Mouse (Mus musculus): ENCODE measurements around the gene Rasgef1b. TPM values are rescaled to one million over a fixed set of nuclear protein-coding genes. Genes with fewer than 3 reads are reported as not detected.

Rasgef1b gene
- total RNA-seq, 2 experiments from 2014 or later: 12.0 to 12.3 TPM

DNA sequence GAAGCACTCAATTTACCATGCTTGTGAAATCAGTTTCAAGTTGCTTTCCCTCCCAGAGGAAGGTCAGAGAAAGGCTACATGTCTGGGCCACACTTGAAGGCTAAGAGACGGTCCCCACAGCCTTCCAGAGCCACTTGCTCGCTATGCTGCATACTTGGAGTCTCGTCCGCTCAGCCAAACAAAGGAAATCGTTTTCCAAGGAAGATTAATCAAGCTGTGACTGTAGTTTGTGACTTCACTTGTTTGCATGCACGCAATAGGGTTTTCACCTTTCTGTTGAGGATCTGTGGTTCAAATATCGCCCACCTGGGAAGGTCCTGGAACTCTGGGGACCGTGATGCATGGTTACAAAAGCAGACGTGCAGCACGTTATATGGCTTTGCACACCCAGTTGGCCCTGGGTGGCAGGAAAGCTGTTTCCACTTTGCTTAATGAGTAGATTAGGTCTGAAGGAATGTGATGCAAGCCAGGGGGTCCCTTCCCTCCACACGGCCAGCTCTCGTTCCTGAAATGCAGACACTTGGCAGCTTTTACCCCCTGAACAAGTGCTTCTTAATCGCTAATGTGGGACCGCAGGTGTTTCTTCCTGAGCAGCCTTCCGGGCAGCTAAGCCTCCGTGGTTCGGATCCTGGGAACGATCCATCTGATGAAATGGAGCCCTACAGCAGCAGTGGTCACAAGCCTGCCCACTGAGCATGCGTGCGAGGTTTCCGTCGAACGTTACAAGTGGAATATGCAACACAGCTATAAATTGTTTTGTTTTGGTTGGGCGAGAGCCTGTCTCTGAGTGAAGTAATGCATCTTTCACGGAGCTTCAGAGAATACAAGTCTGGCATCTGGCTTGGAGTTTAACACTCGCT, 537.7 kb downstream of the Rasgef1b start:
- intact Hi-C loops (cut with DNase I): no loop called here
- peak in 1 of 2 experiments; percentile 7 for DNase-seq

DNA sequence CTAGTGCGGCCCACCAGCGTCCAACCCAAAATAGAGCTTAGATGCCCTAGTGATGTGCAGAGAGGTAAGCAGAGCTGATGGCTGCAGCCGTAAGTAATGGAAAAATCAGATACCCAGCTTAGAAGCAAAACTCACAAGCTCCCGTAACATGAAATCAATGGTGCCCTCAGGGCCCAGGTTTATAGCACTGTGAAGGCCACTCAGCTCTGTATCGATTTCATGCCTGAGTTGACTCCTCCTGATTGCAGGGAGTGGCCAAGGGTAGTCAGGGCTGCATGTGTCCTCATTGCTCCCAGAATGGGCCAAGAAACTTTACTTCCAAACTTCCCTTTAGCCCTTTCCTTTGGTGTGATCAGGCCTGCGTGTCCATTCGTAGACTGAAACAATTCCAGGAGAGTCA, 545.2 kb downstream of the Rasgef1b start:
- no peak for DNase-seq
- intact Hi-C loops (cut with DNase I): no loop called here

DNA sequence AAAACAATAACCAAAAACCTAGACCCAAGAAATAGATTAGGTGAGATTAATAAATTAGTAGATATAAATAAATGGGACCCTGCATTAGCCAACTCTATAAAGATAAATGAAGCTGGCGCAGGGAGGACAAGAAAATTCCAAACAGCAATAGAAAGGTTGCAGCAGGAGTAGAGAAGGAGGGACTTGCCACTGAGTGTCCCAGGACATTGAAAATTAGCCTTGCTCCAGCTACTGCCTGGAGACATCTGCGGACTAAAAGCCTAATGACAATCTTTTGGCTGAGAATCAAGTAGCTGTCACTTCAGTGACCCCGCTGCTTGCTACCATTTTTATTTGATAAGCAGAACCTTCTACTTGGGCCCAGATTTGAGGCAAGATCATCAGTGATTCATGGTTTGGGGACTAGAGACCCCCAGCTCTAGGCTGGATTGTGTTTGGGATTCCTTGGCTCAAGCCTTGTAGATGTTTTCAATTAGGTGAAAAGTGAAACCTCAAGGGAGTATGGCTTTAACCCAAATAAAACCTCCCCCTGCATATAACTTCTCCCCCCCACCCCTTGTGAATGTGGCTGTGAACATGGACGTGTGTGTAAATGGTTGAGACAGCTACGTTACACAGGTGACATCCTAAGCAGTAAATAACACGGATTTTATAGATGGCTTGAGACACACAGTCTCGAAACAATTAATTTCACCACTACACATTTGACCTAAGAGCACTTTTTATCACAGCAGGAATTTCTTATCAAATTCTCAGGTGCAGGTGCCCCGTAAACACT, 554.1 kb downstream of the Rasgef1b start:
- no peak for DNase-seq
- intact Hi-C loops (cut with DNase I): no loop called here

DNA sequence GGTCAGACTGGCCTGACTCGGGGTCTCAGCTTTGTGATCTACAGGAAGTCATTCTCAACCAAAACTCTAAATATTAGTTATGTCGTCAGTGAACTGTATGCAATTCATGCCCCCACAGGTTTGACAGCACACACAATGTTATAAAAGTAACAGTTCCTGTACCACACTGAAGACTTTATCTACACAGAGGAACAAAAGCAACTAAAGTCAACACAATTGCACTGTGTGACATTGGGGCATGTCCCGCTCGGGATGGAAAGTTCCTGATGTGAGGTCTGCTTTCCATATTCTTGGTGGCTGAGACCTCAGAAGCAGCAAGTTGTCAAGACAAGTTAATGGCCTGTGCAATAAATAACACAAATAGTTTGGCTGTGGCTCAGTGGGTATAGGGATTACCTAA, 559.0 kb downstream of the Rasgef1b start:
- intact Hi-C loops (cut with DNase I): no loop called here
- DNase-seq: no peak

DNA sequence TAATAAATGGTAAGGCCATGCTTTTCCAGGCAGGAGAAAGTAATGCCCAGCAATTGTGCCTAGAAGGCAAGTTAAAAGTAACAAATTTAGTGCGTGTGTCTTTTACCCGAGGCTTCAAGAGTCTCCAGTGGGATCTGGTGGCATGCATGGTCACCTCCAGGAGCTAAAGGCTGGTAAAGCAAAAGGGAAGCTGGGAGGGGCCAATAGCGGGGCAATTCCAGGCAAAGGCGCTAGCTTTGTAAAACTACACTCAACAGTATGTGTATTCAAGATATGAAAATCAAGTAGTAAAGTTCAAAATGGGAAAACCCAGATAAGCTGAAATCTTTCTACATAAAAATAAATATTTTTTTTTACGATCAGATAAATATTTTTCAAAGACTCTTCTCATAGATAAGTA, 561.1 kb downstream of the Rasgef1b start:
- intact Hi-C loops (cut with DNase I): no loop called here
- no peak for DNase-seq

Other genes with a start within 250 kb of the Rasgef1b start
- not detected for gene Vamp9, start 177.2 kb upstream of the Rasgef1b start, total RNA-seq (2021)
- 100 to 1,000 TPM; 152 to 170 TPM for gene Hnrnpd, start 249.9 kb upstream of the Rasgef1b start, total RNA-seq (2021)
- gene 4930524J08Rik, start 250.0 kb upstream of the Rasgef1b start, total RNA-seq (2021): 1 to 10 TPM; 1.6 to 1.7 TPM